Mouse (Mus musculus) lung, embryonic 16.5 days (tissue): ENCODE data around the gene Nhej1. TPM values are rescaled to one million over a fixed set of nuclear protein-coding genes. Genes with fewer than 3 reads are reported as not detected.

Experiments
- ATAC-seq: fragments of 200-750 bp; cut with Nextera tagmentation; 2 replicates; pipeline ENCODE4 v1.8.0; 2017; ENCODE audit warnings: low read depth, mild to moderate bottlenecking, moderate library complexity
- H3K27ac ChIP-seq: fragments of 300-500 bp; sonication (generic); 2 replicates; pipeline ENCODE4 v1.5.1; 2014; ENCODE audit warnings: mild to moderate bottlenecking, control low read depth, low read length
- H3K27me3 ChIP-seq: fragments of 300-500 bp; sonication (generic); 2 replicates; pipeline ENCODE4 v1.6.1; 2014; ENCODE audit warnings: low read depth, low read length, mixed read lengths; ENCODE audit not compliant: control insufficient read depth, insufficient read depth
- H3K36me3 ChIP-seq: fragments of 300-500 bp; sonication (generic); 2 replicates; pipeline ENCODE4 v1.6.1; 2014; ENCODE audit warnings: low read length; ENCODE audit not compliant: control insufficient read depth, insufficient read depth
- H3K4me1 ChIP-seq: fragments of 300-500 bp; sonication (generic); replicated peaks from 2 replicates; pipeline ENCODE4 v1.6.1; 2014; ENCODE audit warnings: low read length, mixed read lengths; ENCODE audit not compliant: control insufficient read depth, insufficient read depth
- H3K4me2 ChIP-seq: fragments of 300-500 bp; sonication (generic); 2 replicates; pipeline ENCODE4 v1.6.1; 2014; ENCODE audit warnings: low read depth, low read length, control low read depth
- H3K4me3 ChIP-seq: fragments of 300-500 bp; sonication (generic); 2 replicates; pipeline ENCODE4 v1.5.1; 2014; ENCODE audit warnings: mild to moderate bottlenecking, low read length, control low read depth
- H3K9ac ChIP-seq: fragments of 300-500 bp; sonication (generic); 2 replicates; pipeline ENCODE4 v1.6.1; 2014; ENCODE audit warnings: low read length, control low read depth
- H3K9me3 ChIP-seq: fragments of 300-500 bp; sonication (generic); 2 replicates; pipeline ENCODE4 v1.6.1; 2016; ENCODE audit warnings: low read length; ENCODE audit not compliant: control insufficient read depth
- WGBS: fragments of 180-500 bp; shearing (Covaris S2); extraction: QIAGEN DNeasy Blood & Tissue Kit; methylation state at CpG from one replicate; pipeline ENCODE4 v1.1.7; 2014; 5-methylcytosine and 5-hydroxymethylcytosine counted together
- polyA plus RNA-seq: library from polyadenylated mRNA; unstranded; fragments of >200 nt; fragmentation: Nextera tagmentation; extraction: Ambion mirVana; gene quantifications from 2 replicates; pipeline ENCODE4 v1.2.1, GENCODE M21; 2015

Nhej1 gene
- polyA plus RNA-seq, 1 experiment from 2014 or later = 10.4 TPM

DNA sequence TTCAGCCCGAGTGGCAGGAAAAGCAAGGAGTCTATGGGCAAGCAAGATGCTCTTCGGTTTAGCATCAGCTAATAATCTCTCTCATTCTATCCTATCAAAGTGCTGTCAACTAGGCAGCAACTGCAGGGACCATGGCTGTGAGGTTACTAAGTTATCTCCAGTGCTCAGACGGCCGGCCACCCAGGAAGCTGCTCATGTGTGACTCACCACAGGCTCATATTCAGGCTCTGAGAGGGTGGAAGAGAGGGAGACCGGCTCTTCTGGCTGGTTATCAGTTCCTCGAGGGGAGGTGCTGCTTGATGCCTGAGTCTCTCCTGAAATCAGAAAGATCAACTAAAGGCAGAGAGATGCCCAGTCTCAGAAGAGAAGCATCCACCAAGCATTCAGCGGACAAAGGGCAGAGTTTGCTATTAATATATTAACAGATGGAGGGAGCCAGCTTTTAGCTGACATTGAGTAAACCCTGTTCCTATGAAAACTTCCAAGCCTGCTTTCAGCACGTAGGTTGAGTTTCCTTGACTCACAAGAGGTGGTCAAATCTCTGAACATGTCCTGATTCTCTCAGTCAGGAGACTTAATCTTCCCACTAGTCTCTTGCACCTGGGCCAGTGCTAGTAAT, 156.9 kb downstream of the Nhej1 start:
- peaks cover 8% of the 10 kb centered on the region for H3K4me1 ChIP-seq
- H3K27me3 ChIP-seq = no peaks in the 10 kb centered on the region
- no peak overlapping the region for H3K9ac ChIP-seq
- no peaks in the 10 kb centered on the region for H3K9me3 ChIP-seq
- no peak overlapping the region for H3K4me3 ChIP-seq
- ATAC-seq = no peak
- WGBS = 29% methylated on average over 8 of the region's 8 CpGs
- H3K36me3 ChIP-seq = no peaks in the 10 kb centered on the region
- H3K4me2 ChIP-seq = no peak overlapping the region
- H3K27ac ChIP-seq = no peak overlapping the region

DNA sequence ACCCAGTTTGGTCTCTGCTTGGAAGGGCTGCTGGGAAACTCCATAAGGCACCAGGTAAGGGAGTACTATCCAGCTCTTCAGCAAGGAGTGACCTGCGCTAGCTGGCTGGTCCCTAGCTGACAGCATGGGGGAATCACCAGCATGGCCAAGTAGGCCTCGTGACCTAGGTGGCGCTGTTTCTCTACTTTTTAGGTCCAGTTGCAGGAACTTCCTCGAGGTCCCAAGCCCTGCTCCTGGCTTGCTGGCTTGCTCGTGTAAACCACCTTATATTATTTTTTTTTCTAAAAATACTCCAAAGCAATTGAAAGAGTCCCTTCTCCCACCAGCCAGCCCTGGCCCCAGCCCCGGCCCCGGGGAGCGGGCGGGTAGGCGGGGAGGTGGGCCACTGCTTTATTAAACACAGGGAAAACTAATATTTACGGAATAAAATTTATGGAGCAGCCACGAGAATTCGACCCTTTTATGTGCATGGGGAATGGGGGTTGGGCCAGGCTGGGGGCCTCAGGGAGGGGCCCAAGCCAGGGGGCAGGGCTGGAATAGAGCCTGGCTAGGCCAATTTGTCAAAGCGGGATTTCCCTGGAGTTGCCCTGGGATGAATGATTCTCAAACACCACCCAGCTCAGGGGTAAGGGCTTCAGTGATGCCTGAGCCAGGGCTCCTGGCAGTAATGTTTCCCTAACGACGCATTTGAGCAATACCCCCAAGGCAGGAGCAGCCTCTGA, 160.3 kb downstream of the Nhej1 start:
- peak overlapping the region; percentile 32 for H3K4me3 ChIP-seq
- no peaks in the 10 kb centered on the region for H3K36me3 ChIP-seq
- peak overlapping the region; percentile 55 for H3K9ac ChIP-seq
- ATAC-seq = peak; percentile 74
- H3K27me3 ChIP-seq = no peaks in the 10 kb centered on the region; the same call in 1 of the 2 replicates
- 7% methylated on average over 16 of the region's 16 CpGs for WGBS
- H3K27ac ChIP-seq = no peak overlapping the region
- no peaks in the 10 kb centered on the region for H3K9me3 ChIP-seq
- H3K4me2 ChIP-seq = peak overlapping the region; percentile 64
- H3K4me1 ChIP-seq = peaks cover 5% of the 10 kb centered on the region; the same call in 1 of the 2 replicates

DNA sequence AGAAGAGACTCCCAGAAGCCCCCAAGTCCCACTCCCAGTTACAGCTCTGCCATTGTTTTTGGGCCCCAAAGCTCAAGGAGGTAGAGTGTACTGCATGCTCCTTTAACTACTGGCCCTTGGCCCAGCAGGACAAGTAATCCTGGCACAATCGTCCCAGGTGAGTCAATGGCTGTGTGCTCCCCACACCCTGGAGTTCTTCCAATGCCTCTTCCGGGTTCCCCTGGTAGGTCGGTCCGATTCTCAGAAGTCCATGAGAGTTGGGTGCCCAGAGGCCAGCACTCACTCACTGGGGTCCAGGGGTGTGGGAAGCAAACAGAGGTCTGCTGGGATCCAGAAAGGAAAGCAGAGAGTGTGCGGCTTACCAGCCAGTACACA, 162.2 kb downstream of the Nhej1 start:
- Histone ChIP-seq H3K4me1 (peaks cover 5% of the 10 kb centered on the region; the same call in 1 of the 2 replicates), H3K36me3 (no peaks in the 10 kb centered on the region), H3K27me3 (peaks cover 4% of the 10 kb centered on the region), H3K9me3 (no peaks in the 10 kb centered on the region), H3K4me2 (no peak overlapping the region), H3K9ac (no peak overlapping the region), H3K4me3 (no peak overlapping the region), H3K27ac (no peak overlapping the region)
- ATAC-seq = no peak
- 79% methylated on average over 5 of the region's 5 CpGs for WGBS

DNA sequence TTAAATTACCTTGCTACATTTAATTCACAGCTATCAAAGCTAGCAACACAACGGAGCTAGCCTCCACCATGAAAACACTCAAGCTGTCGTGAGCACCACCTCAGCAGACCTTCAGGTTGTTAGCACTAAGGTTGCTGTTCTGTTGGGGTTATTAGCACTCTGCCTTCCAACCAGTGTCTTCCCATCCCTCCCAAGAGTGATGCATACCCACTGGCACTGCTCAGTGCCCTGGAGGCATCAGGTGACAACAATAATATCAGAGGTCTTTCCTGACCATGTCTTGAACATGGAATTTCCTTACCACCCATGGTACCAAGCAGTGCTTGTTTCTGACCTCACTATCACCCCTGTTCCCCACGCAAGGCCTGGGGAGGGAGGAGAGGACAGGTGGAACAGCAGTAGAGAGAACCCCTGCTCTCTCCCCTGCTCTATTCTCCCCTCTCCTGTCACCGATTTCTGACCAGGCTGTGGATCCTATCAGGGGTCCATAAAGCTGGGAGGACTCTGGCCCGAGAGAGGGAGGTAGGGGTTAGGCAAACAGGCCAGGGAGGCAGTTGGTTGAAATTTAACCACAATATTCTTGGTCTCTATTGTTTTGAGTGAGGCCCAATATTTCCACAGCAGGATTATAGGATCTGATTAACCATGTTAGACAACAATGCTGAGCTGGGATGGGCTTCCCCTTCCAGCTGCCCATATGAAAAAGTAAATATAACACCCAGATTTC, 162.7 kb downstream of the Nhej1 start:
- Histone ChIP-seq H3K9ac (no peak overlapping the region), H3K27ac (no peak overlapping the region), H3K27me3 (peaks cover 4% of the 10 kb centered on the region), H3K36me3 (no peaks in the 10 kb centered on the region), H3K4me1 (peaks cover 5% of the 10 kb centered on the region; the same call in 1 of the 2 replicates), H3K4me2 (no peak overlapping the region), H3K4me3 (no peak overlapping the region), H3K9me3 (no peaks in the 10 kb centered on the region)
- WGBS = 57% methylated on average over 5 of the region's 5 CpGs
- ATAC-seq = no peak

DNA sequence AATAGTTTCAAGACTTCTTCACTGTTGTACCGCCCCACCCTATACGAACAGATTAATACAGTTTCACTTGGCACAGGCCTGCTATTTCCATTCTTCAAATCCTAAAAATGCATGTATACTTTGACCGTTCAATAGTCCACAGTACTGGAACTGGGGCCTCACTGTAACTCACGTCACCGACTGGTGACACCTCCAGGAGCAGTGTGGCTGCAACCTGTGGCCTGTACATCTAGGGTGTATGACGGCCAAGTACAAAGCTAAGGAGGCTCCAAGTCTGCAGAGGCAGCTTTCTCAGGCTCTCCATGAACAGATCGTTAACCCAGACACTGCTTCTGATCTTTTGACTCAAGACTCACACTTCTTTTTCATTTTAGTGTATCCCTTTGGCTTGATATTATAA, 163.3 kb downstream of the Nhej1 start:
- H3K27me3 ChIP-seq = peaks cover 4% of the 10 kb centered on the region
- 75% methylated on average over 7 of the region's 7 CpGs for WGBS
- no peak overlapping the region for H3K4me2 ChIP-seq
- H3K4me1 ChIP-seq = peaks cover 5% of the 10 kb centered on the region; the same call in 1 of the 2 replicates
- no peak overlapping the region for H3K9ac ChIP-seq
- H3K4me3 ChIP-seq = no peak overlapping the region
- H3K9me3 ChIP-seq = no peaks in the 10 kb centered on the region
- H3K27ac ChIP-seq = no peak overlapping the region
- ATAC-seq = no peak
- H3K36me3 ChIP-seq = no peaks in the 10 kb centered on the region

DNA sequence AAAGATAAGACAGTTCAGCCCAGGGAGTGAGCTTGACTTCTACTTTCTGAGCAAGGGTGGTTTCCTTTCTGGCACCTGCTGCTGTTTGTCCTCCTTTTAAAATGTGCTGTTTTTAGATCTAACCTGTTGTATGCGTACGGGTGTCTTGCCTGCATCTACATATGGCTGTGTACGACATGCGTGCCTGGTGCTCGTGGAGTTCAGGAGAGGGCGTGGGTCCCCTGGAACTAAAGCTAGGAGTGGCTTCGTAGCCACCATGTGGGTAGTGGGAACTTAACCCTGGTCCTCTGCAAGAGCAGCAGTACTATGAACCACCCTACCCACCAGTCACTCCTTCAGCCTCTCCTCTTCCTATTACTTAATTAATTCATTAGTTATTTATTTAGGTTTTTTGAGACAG, 164.9 kb downstream of the Nhej1 start:
- WGBS = 76% methylated on average over 7 of the region's 7 CpGs
- H3K9me3 ChIP-seq = no peaks in the 10 kb centered on the region
- peaks cover 4% of the 10 kb centered on the region for H3K27me3 ChIP-seq
- no peak overlapping the region for H3K4me2 ChIP-seq
- H3K4me1 ChIP-seq = peaks cover 5% of the 10 kb centered on the region; the same call in 1 of the 2 replicates
- ATAC-seq = no peak
- no peak overlapping the region for H3K9ac ChIP-seq
- H3K4me3 ChIP-seq = no peak overlapping the region
- no peak overlapping the region for H3K27ac ChIP-seq
- no peaks in the 10 kb centered on the region for H3K36me3 ChIP-seq

DNA sequence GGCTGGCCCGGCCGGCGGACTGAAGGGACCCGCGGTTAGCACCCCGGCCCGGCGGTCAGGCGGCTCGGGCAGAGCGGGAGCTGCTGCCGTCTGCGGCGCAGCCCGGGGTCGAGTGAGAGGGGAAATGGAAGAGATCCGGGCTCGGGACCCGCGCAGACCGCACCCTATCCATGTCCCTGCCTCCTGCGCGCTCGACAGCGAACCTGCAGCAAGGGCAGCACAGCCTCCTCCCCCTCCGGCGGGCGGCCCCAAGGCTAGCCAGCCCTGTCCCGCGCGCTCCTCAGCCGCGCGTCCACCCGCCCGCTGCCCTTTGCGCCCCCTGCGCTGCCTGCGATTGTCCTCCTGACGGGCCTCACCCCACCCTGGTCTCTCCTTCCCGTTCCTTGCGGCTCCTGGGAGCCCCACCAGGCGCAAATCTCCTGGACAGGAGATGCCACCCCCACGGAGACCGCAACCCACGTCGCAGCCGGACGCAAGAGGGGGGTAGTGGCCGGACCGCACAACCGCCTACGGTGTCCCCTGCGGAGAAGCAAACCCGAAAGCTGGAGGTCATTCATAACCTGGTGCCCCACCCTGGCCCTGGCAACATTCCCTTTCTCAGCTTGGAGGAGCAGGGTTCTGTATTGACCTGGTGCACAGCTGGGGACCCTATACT, 173.3 kb downstream of the Nhej1 start, which contains the start of gene Ihh:
Gene Ihh, minus strand, starts transcription at position 117 of the 655 bp plus-strand sequence.
- no peak within 1 kb of the TSS for H3K27ac ChIP-seq
- 2% methylated on average over 34 of the region's 55 CpGs for WGBS
- peak; percentile 43; the same call in 1 of the 2 replicates for ATAC-seq

DNA sequence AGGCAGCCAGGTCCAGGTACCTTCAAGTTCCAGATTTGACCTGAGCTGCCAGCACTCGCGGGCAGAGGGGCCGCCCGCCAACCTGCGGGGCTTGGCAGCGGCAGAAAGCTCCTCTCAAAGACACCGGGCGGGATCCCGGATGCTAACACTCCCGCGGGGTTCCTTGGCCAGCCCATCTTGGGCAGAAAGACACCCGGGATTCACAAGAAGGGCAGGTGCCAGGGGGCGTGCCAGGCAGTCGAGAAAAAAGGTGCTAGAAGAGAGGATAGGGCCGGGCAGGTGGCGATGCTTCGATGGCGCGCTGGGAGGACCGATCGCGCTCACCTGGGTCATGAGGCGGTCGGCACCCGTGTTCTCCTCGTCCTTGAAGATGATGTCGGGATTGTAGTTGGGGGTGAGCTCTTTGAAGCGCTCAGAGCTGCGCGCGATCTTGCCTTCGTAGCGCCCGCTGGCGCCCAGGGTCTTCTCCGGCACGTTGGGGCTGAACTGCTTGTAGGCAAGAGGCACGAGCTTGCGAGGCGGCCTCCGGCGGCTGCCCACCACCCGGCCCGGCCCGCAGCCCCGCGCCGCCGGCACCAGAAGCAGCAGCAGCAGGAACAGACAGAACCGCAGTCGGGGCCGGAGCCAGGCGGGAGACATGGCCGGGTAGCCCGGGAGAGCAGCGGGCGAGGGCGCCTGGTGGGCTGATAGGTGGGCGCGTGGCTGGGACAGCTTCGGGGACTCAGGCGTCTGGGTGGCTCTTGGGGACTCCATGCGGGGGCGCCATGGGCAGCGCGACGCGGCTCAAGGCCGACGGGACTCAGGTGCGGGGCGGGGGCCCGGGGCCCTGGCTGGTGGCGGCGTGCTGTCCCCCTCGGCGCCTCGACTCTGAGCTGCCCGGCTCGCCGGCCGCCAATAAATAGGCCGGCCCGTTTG, 174.2 kb downstream of the Nhej1 start:
- Histone ChIP-seq H3K4me3 (peak overlapping the region; percentile 44), H3K9me3 (no peaks in the 10 kb centered on the region), H3K27ac (no peak overlapping the region), H3K4me1 (peaks cover 16% of the 10 kb centered on the region), H3K36me3 (no peaks in the 10 kb centered on the region), H3K27me3 (peaks cover 78% of the 10 kb centered on the region), H3K9ac (no peak overlapping the region; the same call in 1 of the 2 replicates), H3K4me2 (peak overlapping the region; percentile 70)
- peak; percentile 15; the same call in 1 of the 2 replicates for ATAC-seq
- WGBS = 2% methylated on average over 81 of the region's 84 CpGs

More for the DNA sequence above, 173.3 kb downstream of the Nhej1 start, which contains the start of gene Ihh:
- H3K4me3 ChIP-seq = peak within 1 kb of the TSS; percentile 44
- H3K36me3 ChIP-seq = no peaks in the 10 kb centered on the region
- peaks cover 71% of the 10 kb centered on the region for H3K27me3 ChIP-seq
- peaks cover 16% of the 10 kb centered on the region for H3K4me1 ChIP-seq
- H3K9ac ChIP-seq = no peak within 1 kb of the TSS; the same call in 1 of the 2 replicates
- no peaks in the 10 kb centered on the region for H3K9me3 ChIP-seq
- H3K4me2 ChIP-seq = peak within 1 kb of the TSS; percentile 70
